Mouse (Mus musculus) left cerebral cortex, adult 9 months (tissue): ENCODE measurements around the gene Lyzl4.

Experiments
- DNase-seq, 2 experiments: peaks; one replicate each; pipeline ENCODE4 v3.0.0; 2022; ENCODE audit warnings: low spot score in 2 of 2

Gene Lyzl4

GRCm38 (mm10) chr9:121528605-121529357 is 113.1 kb downstream of the Lyzl4 start:
- no peak for DNase-seq
